Mouse (Mus musculus) neutrophil, adult 59 days (primary cell): ENCODE results near the gene Sf3b2. TPM values are rescaled to one million over a fixed set of nuclear protein-coding genes. Genes with fewer than 3 reads are reported as not detected.

Source experiments
- total RNA-seq, 2 experiments: library from RNA; stranded (reverse); gene quantifications; 1 replicate in 1 of 2; 2 replicates in 1 of 2; pipeline ENCODE4 v1.2.4; 2023

The Sf3b2 gene
- 100 to 1,000 TPM; 199 to 214 TPM for total RNA-seq

GRCm38 (mm10) chr19:5294972-5295735 is at the start of gene Sf3b2:
TSS of gene Sf3b2 (minus strand) at chr19:5295455.

GRCm38 (mm10) chr19:5335441-5335840 is 40.2 kb upstream of the Sf3b2 start, which contains the start of gene Catsper1:
TSS of gene Catsper1 (plus strand) at chr19:5335741.

GRCm38 (mm10) chr19:5297903-5298800 is 2.9 kb upstream of the Sf3b2 start, which contains the start of gene Gal3st3:
TSS of gene Gal3st3 (plus strand) at chr19:5298331.

GRCm38 (mm10) chr19:5272801-5273733 is 22.2 kb downstream of the Sf3b2 start, which contains the start of gene Pacs1:
TSS of gene Pacs1 (minus strand) at chr19:5273119.

Other genes with a start within 250 kb of the Sf3b2 start
- 1 to 10 TPM in 1 of 2 experiments, under 1 TPM in 1; 1.00 to 1.7 TPM for gene Rin1, start 245.0 kb downstream of the Sf3b2 start, total RNA-seq
- not detected for gene Cd248, start 227.4 kb downstream of the Sf3b2 start, total RNA-seq
- gene Tmem151a, start 209.9 kb downstream of the Sf3b2 start, total RNA-seq, result not detected
- 10 to 100 TPM; 13.7 to 18.4 TPM for gene Yif1a, start 206.9 kb downstream of the Sf3b2 start, total RNA-seq
- gene Cnih2, start 196.9 kb downstream of the Sf3b2 start, total RNA-seq, result under 1 TPM; 0.27 to 0.93 TPM
- 100 to 1,000 TPM; 135 to 146 TPM for gene Rab1b, start 188.4 kb downstream of the Sf3b2 start, total RNA-seq
- gene Klc2, start 176.9 kb downstream of the Sf3b2 start, total RNA-seq, result 10 to 100 TPM; 10.1 to 12.8 TPM
- gene Pacs1, start 22.3 kb downstream of the Sf3b2 start, total RNA-seq, result 100 to 1,000 TPM; 105 to 106 TPM
- gene Gal3st3, start 2.9 kb upstream of the Sf3b2 start, total RNA-seq, result not detected
- gene Catsper1, start 40.3 kb upstream of the Sf3b2 start, total RNA-seq, result not detected
- not detected for gene Cst6, start 54.1 kb upstream of the Sf3b2 start, total RNA-seq
- gene Eif1ad, start 71.3 kb upstream of the Sf3b2 start, total RNA-seq, result 10 to 100 TPM; 21.3 to 25.1 TPM
- gene Banf1, start 71.7 kb upstream of the Sf3b2 start, total RNA-seq, result 10 to 100 TPM; 65.2 to 82.5 TPM
- 10 to 100 TPM; 96.2 to 98.5 TPM for gene Sart1, start 93.2 kb upstream of the Sf3b2 start, total RNA-seq
- under 1 TPM in 1 of 2 experiments, not detected in 1; 0.20 TPM for gene Tsga10ip, start 107.1 kb upstream of the Sf3b2 start, total RNA-seq
- gene Drap1, start 129.5 kb upstream of the Sf3b2 start, total RNA-seq, result 100 to 1,000 TPM; 122 to 124 TPM
- gene AI837181, start 129.7 kb upstream of the Sf3b2 start, total RNA-seq, result 10 to 100 TPM; 38.8 to 44.7 TPM
- 10 to 100 TPM; 47.9 to 66.9 TPM for gene Fosl1, start 152.1 kb upstream of the Sf3b2 start, total RNA-seq
- 1 to 10 TPM; 1.3 to 2.1 TPM for gene Ccdc85b, start 162.4 kb upstream of the Sf3b2 start, total RNA-seq
- 10 to 100 TPM; 51.1 to 59.5 TPM for gene Fibp, start 165.2 kb upstream of the Sf3b2 start, total RNA-seq
- under 1 TPM; 0.69 to 0.79 TPM for gene Ctsw, start 173.1 kb upstream of the Sf3b2 start, total RNA-seq
- 1 to 10 TPM in 1 of 2 experiments, under 1 TPM in 1; 0.20 to 1.2 TPM for gene Efemp2, start 178.5 kb upstream of the Sf3b2 start, total RNA-seq
- gene Mus81, start 192.9 kb upstream of the Sf3b2 start, total RNA-seq, result 10 to 100 TPM; 19.9 to 20.9 TPM
- gene Cfl1, start 195.0 kb upstream of the Sf3b2 start, total RNA-seq, result 1,000 to 10,000 TPM; 1,662 to 1,728 TPM
- 1 to 10 TPM in 1 of 2 experiments, under 1 TPM in 1; 0.88 to 1.6 TPM for gene 1700020D05Rik, start 208.3 kb upstream of the Sf3b2 start, total RNA-seq
- gene Snx32, start 215.1 kb upstream of the Sf3b2 start, total RNA-seq, result 1 to 10 TPM; 3.6 to 4.3 TPM